Mouse (Mus musculus): ENCODE results near the gene Foxo1. TPM values are rescaled to one million over a fixed set of nuclear protein-coding genes. Genes with fewer than 3 reads are reported as not detected.

Foxo1 gene
- 2.9 and 3.4 TPM in 2 replicates for polyA plus RNA-seq (2016; fragmentation: Nextera tagmentation; extraction: Ambion mirVana)

DNA sequence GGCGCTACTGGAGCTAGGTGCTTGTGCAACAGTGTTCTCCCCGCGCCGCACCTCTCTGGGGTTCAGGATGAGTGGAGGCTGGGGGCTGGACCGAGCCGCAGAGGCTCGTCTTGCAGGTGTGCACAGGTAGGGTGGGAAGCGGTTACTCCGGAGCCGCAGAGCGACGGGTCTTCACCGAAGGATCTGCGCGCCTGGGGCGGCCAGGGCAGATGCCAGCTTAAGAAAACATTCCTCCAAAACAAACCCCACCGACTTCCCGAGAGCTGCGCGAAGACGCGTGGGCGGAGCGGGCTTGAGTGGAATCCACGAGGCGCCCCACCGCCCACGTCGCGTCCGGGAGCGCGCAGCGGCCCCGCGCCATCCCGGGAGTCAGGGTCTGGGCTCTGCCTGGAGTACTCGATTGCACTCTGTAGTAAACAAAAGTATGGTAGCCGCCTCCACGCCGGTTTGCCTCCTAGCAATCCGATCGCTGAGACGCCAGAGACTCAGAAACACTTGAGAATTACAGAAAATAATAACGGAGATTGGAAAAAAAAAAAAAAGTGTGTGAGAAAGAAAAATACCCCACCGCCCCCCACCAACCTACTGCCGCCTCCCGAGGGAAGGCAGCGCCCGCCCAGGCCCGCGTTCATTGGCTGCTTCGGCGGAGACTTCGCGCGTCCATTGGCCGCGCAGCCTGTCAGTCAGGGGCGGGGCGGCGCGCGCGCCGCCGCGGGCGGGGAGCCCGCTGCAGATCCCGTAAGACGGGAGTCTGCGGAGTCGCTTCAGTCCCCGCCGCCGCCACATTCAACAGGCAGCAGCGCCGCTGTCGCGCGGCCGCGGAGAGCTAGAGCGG is at the start of gene Foxo1:
Foxo1 (plus strand) TSS at position 685 of the 835 bp plus-strand sequence.
- H3K27me3 ChIP-seq, result peaks cover 55% of the 10 kb centered on the region
- H3K9ac ChIP-seq, result peak within 1 kb of the TSS; percentile 67
- peak; percentile 97 for ATAC-seq (ENCODE audit: low FRiP score)
- WGBS, result under 1% methylated on average over 85 of the region's 85 CpGs
- no peaks in the 10 kb centered on the region for H3K9me3 ChIP-seq
- H3K4me3 ChIP-seq (replicated peaks), result peak within 1 kb of the TSS; percentile 77
- peak within 1 kb of the TSS; percentile 63 for H3K27ac ChIP-seq
- peak within 1 kb of the TSS; percentile 98 for H3K4me2 ChIP-seq
- no peaks in the 10 kb centered on the region for H3K36me3 ChIP-seq (replicated peaks)
- H3K4me1 ChIP-seq, result peaks cover 29% of the 10 kb centered on the region

DNA sequence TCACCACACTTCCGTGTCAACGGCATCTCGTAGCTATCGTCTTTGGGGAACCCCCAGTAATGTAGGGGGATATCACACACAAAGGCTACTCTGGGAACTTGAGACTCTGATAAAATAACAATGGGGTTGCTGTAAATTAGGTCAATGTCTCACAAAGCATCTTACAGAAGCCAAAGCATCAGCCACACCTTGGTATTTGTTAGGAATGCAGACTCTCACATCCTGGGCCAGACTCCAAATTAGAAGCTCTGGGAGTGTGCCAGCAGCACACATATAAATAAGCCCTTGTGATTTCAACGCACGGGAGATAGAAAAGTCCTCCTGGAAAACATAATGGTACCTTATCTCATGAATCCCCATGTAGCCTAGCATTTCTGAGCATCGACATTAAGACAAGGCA is 49.3 kb upstream of the Foxo1 start:
- Histone ChIP-seq H3K27me3 (no peaks in the 10 kb centered on the region), H3K4me3 (replicated peaks) (no peak overlapping the region), H3K36me3 (replicated peaks) (no peaks in the 10 kb centered on the region), H3K9ac (no peak overlapping the region), H3K9me3 (no peaks in the 10 kb centered on the region), H3K4me2 (no peak overlapping the region), H3K4me1 (no peaks in the 10 kb centered on the region), H3K27ac (no peak overlapping the region)
- WGBS, result 83% methylated on average over 7 of the region's 7 CpGs
- ATAC-seq (ENCODE audit: low FRiP score), result no peak

DNA sequence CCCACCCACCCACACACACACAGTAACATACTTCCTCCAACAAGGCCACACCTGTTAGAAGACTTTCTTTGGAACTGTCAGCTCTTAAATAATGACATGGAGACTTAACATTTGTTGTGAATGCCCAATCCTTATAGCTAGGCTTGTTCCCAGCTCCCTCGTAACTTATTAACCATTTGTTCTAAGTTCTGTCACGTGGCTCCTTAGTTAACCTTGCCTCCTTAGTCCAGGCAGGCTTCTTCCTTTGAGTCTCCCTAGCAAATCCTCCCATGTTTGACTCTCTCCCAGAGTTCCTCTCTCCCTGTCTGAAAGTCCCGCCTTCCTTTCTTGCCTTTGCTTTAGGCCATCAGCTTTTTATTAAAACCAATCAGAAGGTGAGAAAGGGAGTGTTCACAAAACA is 47.1 kb upstream of the Foxo1 start:
- Histone ChIP-seq H3K9me3 (no peaks in the 10 kb centered on the region), H3K4me3 (replicated peaks) (no peak overlapping the region), H3K4me1 (no peaks in the 10 kb centered on the region), H3K4me2 (no peak overlapping the region), H3K27ac (no peak overlapping the region), H3K36me3 (replicated peaks) (no peaks in the 10 kb centered on the region), H3K9ac (no peak overlapping the region), H3K27me3 (no peaks in the 10 kb centered on the region)
- ATAC-seq (ENCODE audit: low FRiP score), result no peak
- WGBS, result 81% methylated on average over 3 of the region's 3 CpGs

DNA sequence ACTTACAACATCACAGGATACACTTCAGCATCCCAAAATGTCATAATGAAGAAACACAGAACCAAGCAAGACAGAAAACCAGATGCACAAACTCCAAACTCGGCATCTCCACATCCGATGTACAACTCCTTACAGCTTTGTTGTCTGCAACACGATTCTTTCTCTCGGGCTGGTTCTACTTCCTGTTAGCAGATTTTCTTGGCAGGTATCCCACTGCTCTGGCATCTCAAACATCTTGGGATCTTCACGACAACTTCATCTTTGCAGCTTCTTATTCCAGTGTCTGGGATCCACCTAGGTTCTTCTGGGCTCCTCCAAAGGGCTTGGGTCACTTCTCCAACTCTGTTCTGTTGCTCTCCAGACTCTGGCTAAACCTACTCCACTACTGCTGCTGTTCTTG is 46.2 kb upstream of the Foxo1 start:
- H3K4me2 ChIP-seq, result no peak overlapping the region
- H3K4me1 ChIP-seq, result no peaks in the 10 kb centered on the region
- H3K27me3 ChIP-seq, result no peaks in the 10 kb centered on the region
- H3K36me3 ChIP-seq (replicated peaks), result no peaks in the 10 kb centered on the region
- no peak overlapping the region for H3K4me3 ChIP-seq (replicated peaks)
- no peak overlapping the region for H3K27ac ChIP-seq
- H3K9me3 ChIP-seq, result no peaks in the 10 kb centered on the region
- WGBS, result 82% methylated on average over 5 of the region's 5 CpGs
- no peak overlapping the region for H3K9ac ChIP-seq
- ATAC-seq (ENCODE audit: low FRiP score), result no peak

DNA sequence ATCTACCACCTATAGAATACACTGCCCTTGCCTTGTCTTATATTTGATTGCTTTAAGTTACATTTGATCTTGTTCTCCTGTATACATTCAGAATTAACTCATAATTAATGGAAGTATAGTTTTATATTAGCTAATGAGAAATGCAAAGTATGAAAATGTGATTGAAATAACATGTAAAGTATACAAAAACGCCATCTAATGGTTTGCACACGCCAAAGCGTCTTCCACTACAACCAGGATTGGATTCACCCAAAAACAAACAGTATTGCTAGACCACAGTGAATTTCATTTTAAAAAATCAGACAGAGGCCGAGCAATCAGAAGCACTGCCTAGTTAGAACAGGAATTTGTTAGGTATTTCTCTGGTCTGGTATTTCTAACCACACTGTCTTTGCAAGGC is 31.6 kb upstream of the Foxo1 start:
- no peak for ATAC-seq (ENCODE audit: low FRiP score)

DNA sequence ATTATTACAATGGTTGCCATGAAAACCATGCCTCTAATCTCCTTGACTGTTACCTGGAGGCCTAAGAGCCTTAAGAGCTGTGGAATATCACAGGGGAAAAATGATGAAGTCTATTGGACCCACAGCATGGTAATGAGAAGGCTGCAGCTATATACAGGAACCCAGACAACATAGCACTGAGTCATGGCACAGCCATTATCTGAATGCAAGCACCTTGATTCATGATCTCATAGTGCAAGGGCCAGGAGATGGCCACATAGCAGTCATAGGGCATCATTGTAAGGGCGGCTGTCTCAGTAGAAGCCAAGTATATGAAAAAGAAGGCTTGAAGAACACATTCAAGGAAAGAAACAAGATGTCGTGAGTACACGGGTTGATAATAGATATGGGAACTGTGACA is 31.0 kb upstream of the Foxo1 start:
- WGBS, result 93% methylated on average over 3 of the region's 3 CpGs

More for the DNA sequence above, 31.6 kb upstream of the Foxo1 start:
- H3K27ac ChIP-seq, result no peak overlapping the region
- WGBS, result 86% methylated on average over 4 of the region's 4 CpGs
- H3K27me3 ChIP-seq, result no peaks in the 10 kb centered on the region
- H3K4me3 ChIP-seq (replicated peaks), result no peak overlapping the region
- no peaks in the 10 kb centered on the region for H3K36me3 ChIP-seq (replicated peaks)
- H3K9me3 ChIP-seq, result no peaks in the 10 kb centered on the region
- no peak overlapping the region for H3K9ac ChIP-seq
- no peak overlapping the region for H3K4me2 ChIP-seq
- H3K4me1 ChIP-seq, result no peaks in the 10 kb centered on the region

DNA sequence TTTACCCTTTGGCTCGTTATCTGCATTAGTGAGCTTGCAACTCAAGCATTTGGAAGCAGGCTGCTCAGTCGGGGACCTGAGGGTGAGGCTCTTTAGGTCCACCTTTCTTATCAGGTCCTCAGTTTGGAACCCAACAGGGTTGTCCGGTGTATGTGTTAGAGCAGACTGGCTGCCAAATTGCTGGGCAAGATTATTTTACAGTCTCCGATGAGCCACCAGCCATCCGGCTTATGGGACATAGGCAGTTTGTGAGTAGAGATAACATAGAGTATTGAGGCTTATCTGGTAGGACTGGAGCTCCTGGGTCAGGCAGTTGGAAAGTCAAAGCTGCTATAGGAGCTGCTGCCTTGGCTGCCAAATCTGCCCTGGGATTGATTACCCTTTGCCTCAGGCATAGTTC is 27.1 kb upstream of the Foxo1 start:
- no peak for ATAC-seq (ENCODE audit: low FRiP score)
- no peak overlapping the region for H3K9ac ChIP-seq
- WGBS, result 81% methylated on average over 5 of the region's 5 CpGs

More for the DNA sequence above, 31.0 kb upstream of the Foxo1 start:
- Histone ChIP-seq H3K27me3 (no peaks in the 10 kb centered on the region), H3K4me1 (no peaks in the 10 kb centered on the region), H3K4me2 (no peak overlapping the region), H3K9ac (no peak overlapping the region), H3K27ac (no peak overlapping the region), H3K4me3 (replicated peaks) (no peak overlapping the region), H3K9me3 (no peaks in the 10 kb centered on the region), H3K36me3 (replicated peaks) (no peaks in the 10 kb centered on the region)
- ATAC-seq (ENCODE audit: low FRiP score), result no peak

DNA sequence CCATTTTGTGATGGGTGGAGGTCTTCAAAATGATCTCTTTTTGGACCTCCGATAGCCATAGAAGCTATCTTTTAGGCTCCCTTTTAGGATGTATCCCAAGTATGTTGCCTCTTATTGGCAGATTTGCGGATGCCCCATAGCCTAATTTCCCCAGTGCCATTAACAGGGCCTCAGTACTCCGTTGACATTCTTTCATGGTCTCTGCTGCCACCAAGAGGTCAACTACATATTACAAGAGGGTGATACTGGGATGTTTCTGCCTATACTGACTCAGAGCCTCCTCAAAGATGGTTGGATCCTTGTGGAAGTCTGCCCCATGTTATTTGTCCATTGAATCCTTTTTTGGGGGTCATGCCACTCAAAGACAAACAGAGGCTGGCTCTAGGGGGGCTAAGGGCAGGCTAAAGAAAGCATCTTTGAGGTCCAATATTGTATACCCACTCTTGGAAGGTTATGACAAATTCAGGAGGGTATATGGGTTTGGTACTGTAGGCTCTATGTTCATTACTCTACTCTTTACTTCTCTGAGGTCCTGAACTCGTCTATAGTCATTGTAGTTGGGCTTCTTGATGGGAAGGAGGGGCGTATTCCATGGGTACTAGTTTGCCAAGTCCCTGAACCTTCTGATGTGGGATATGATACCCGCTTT is 25.6 kb upstream of the Foxo1 start:
- 41% methylated on average over 6 of the region's 6 CpGs for WGBS
- Histone ChIP-seq H3K9ac (no peak overlapping the region), H3K36me3 (replicated peaks) (no peaks in the 10 kb centered on the region), H3K4me1 (no peaks in the 10 kb centered on the region), H3K27me3 (no peaks in the 10 kb centered on the region), H3K4me3 (replicated peaks) (no peak overlapping the region), H3K4me2 (no peak overlapping the region), H3K27ac (no peak overlapping the region), H3K9me3 (no peaks in the 10 kb centered on the region)
- ATAC-seq (ENCODE audit: low FRiP score), result peak; percentile 73

More for the DNA sequence above, 27.1 kb upstream of the Foxo1 start:
- Histone ChIP-seq H3K27me3 (no peaks in the 10 kb centered on the region), H3K4me1 (no peaks in the 10 kb centered on the region), H3K4me2 (no peak overlapping the region), H3K27ac (no peak overlapping the region), H3K4me3 (replicated peaks) (no peak overlapping the region), H3K9me3 (no peaks in the 10 kb centered on the region), H3K36me3 (replicated peaks) (no peaks in the 10 kb centered on the region)

DNA sequence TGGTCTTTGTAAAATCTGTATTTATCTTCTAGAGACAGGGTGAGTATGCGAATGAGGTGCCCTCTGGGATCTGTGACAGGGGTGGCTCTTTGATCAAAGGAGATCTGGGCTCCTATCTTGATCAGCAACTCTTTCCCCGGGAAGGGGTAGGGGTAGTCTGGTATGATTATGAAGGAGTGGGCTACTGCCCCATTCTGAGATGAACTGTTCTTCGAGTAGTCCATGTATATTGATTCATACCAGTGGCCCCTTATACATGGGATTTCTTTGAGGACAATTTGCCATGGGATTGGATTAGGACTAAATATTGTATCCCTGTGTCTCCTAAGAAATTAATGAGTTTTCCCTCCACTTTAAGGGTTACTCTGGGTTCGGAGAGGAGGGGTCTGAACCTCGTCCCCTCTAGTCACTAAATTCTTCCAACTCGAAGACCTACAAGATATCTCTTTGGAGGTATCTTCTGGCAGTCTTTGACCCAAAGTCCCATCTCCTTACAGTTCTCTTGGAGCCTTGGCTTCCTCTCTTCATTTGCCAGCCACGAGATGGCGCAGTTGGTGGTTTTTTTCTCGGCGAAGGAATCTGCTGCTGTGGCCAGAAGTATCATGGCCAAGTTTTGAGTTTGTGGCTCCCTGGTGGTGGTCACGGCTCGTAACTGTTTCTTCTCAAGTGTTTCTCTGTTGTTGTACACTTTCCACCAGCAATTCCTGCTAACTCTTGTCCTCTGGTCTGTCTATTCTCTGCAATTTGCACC is 24.7 kb upstream of the Foxo1 start:
- no peaks in the 10 kb centered on the region for H3K27me3 ChIP-seq
- no peak overlapping the region for H3K4me2 ChIP-seq
- no peaks in the 10 kb centered on the region for H3K36me3 ChIP-seq (replicated peaks)
- H3K9ac ChIP-seq, result no peak overlapping the region
- no peaks in the 10 kb centered on the region for H3K4me1 ChIP-seq
- H3K4me3 ChIP-seq (replicated peaks), result no peak overlapping the region
- H3K27ac ChIP-seq, result no peak overlapping the region
- H3K9me3 ChIP-seq, result no peaks in the 10 kb centered on the region
- 61% methylated on average over 12 of the region's 12 CpGs for WGBS
- ATAC-seq (ENCODE audit: low FRiP score), result no peak

DNA sequence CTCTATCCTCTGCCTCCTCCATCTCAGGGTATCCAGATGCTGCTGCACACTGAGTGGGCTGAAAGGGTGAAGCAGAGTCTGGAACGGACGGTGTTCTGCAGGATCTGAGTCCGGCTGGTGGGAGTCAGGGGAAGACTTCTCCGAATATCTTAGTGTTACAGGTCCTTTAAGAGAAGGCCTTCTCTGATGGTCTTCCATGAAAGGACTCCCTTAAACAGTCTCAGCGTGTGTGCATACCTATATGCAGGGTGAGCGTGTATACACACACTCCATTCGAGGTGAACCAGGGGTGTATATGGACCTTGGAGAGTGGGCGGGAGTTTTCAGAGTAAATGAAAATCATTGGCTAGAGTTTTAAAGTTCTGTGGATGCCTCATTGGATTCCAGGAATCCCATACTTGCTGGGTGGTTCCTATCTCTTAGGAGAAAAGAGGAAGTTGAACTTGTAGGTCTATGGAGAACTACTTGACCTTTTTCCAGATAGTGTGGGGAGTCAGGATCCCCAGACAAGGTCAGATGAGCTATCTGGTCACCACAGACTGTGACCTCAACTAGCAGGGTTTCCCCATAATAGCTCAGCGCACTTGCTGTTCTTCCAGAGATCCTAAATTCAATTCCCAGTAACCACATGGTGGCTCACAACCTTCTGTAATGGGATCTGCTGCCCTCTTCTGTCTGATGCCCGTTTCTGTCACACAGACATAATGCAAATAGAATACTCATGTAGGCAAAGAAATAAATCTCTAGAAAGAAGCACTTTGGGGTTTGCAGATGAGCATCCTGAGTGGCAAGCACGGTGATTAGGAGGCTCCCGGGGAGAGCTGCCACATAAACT is 21.9 kb upstream of the Foxo1 start:
- no peak overlapping the region for H3K4me2 ChIP-seq
- ATAC-seq (ENCODE audit: low FRiP score), result no peak
- 84% methylated on average over 12 of the region's 12 CpGs for WGBS

DNA sequence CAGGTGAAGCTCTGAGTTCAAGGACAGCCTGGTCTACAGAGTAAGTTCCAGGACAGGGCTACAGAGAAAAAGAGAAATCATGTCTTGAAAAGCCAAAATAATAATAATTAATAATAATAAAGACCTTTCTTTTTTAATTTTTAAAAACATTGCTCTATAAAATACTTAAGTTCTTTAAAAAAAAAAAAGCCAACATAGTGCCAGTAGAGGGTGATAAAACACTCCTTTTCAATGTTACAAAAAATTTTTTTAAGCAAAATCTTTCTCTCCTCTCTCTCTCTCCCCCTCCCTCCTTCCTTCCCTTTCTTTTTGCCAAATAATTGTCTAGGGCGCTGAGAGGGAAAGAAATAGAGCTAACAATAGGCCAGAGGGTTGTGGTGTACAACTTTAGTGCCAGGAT is 17.0 kb upstream of the Foxo1 start:
- 35% methylated on average over 1 of the region's 1 CpGs for WGBS
- Histone ChIP-seq H3K27ac (no peak overlapping the region), H3K9me3 (no peaks in the 10 kb centered on the region), H3K36me3 (replicated peaks) (no peaks in the 10 kb centered on the region), H3K4me1 (no peaks in the 10 kb centered on the region), H3K27me3 (peaks cover 4% of the 10 kb centered on the region; the same call in 1 of the 2 replicates), H3K4me2 (no peak overlapping the region), H3K4me3 (replicated peaks) (no peak overlapping the region), H3K9ac (no peak overlapping the region)
- ATAC-seq (ENCODE audit: low FRiP score), result no peak

More for the DNA sequence above, 21.9 kb upstream of the Foxo1 start:
- no peaks in the 10 kb centered on the region for H3K4me1 ChIP-seq
- H3K36me3 ChIP-seq (replicated peaks), result no peaks in the 10 kb centered on the region
- no peak overlapping the region for H3K9ac ChIP-seq
- no peaks in the 10 kb centered on the region for H3K9me3 ChIP-seq
- H3K27ac ChIP-seq, result no peak overlapping the region
- no peak overlapping the region for H3K4me3 ChIP-seq (replicated peaks)
- no peaks in the 10 kb centered on the region for H3K27me3 ChIP-seq
